Mouse (Mus musculus) megakaryocyte, adult 5-6 weeks (primary cell): Measurements from ENCODE around the gene Churc1. TPM values are rescaled to one million over a fixed set of nuclear protein-coding genes. Genes with fewer than 3 reads are reported as not detected.

Experiments
- ATAC-seq: 2 replicates; pipeline ENCODE4 v1.8.0; 2016; ENCODE audit warnings: mild to moderate bottlenecking, inconsistent platforms; ENCODE audit not compliant: poor library complexity, severe bottlenecking
- total RNA-seq, 2 experiments: library from RNA; stranded (forward) in 1 of 2; stranded (reverse) in 1 of 2; fragments of 153-499, 151-499 nt in 1 of 2; fragments of 221-1000, 200-1000 nt in 1 of 2; gene quantifications; 2 replicates each; pipeline versions ENCODE4 v1.2.3 to v1.2.4; 2015 to 2017

The Churc1 gene
- total RNA-seq, 2 experiments from 2014 or later = 37.0 to 78.3 TPM

GRCm38 (mm10) chr12:76832704-76833103 is 67.4 kb downstream of the Churc1 start:
- ATAC-seq = no peak

Other genes starting within 250 kb of the Churc1 start
- 40.4 and 44.3 TPM in 2 replicates for gene Plekhg3, start 234.6 kb upstream of the Churc1 start, total RNA-seq (2015)
- gene Plekhg3, start 234.6 kb upstream of the Churc1 start, total RNA-seq (2017) = 46.6 and 50.5 TPM in 2 replicates
- gene Sptb, start 55.0 kb upstream of the Churc1 start, total RNA-seq (2015) = 1.3 and 2.3 TPM in 2 replicates
- 2.4 and 6.1 TPM in 2 replicates for gene Sptb, start 55.0 kb upstream of the Churc1 start, total RNA-seq (2017)
- 3.1 and 5.2 TPM in 2 replicates for gene Fntb, start 51 bp downstream of the Churc1 start, total RNA-seq (2015)
- 2.2 and 2.8 TPM in 2 replicates for gene Fntb, start 51 bp downstream of the Churc1 start, total RNA-seq (2017)
- not detected in 2 replicates for gene Gpx2, start 30.0 kb downstream of the Churc1 start, total RNA-seq (2015)
- gene Gpx2, start 30.0 kb downstream of the Churc1 start, total RNA-seq (2017) = not detected in 2 replicates
- not detected in 2 replicates for gene Rab15, start 57.4 kb downstream of the Churc1 start, total RNA-seq (2015)
- not detected in 2 replicates for gene Rab15, start 57.4 kb downstream of the Churc1 start, total RNA-seq (2017)
- 130 and 142 TPM in 2 replicates for gene Max, start 196.7 kb downstream of the Churc1 start, total RNA-seq (2015)
- gene Max, start 196.7 kb downstream of the Churc1 start, total RNA-seq (2017) = 125 and 175 TPM in 2 replicates